Mouse (Mus musculus) midbrain, postnatal 0 days (tissue): ENCODE results near the gene Hist1h4i. TPM values are rescaled to one million over a fixed set of nuclear protein-coding genes. Genes with fewer than 3 reads are reported as not detected.
"Not testable (repeated sequence)": the region's sequence is repeated elsewhere in the genome, so short reads cannot be mapped to it uniquely, and the experiment has no call there.

ENCODE experiments used
- ATAC-seq: fragments of 200-750 bp; cut with Nextera tagmentation; 2 replicates; pipeline ENCODE4 v1.8.0; 2017; ENCODE audit warnings: moderate number of reproducible peaks, mild to moderate bottlenecking, moderate TSS enrichment, moderate library complexity; ENCODE audit not compliant: low FRiP score
- DNase-seq: peaks from one replicate; pipeline ENCODE4 v3.0.0-alpha.2; 2015; ENCODE audit warnings: low spot score
- H3K27ac ChIP-seq: fragments of 300-500 bp; sonication (generic); 2 replicates; pipeline ENCODE4 v1.5.1; 2014; ENCODE audit warnings: low read depth, mild to moderate bottlenecking, low read length, mixed read lengths
- H3K27me3 ChIP-seq: fragments of 300-500 bp; sonication (generic); 2 replicates; pipeline ENCODE4 v1.6.1; 2014; ENCODE audit warnings: low read length, control low read depth, mixed read lengths; ENCODE audit not compliant: insufficient read depth
- H3K36me3 ChIP-seq: fragments of 300-500 bp; sonication (generic); 2 replicates; pipeline ENCODE4 v1.6.1; 2014; ENCODE audit warnings: low read length, control low read depth, mixed read lengths; ENCODE audit not compliant: insufficient read depth
- H3K4me1 ChIP-seq: fragments of 300-500 bp; sonication (generic); 2 replicates; pipeline ENCODE4 v1.6.1; 2014; ENCODE audit warnings: mild to moderate bottlenecking, control low read depth, antibody characterized with exemption, low read length, mixed read lengths; ENCODE audit not compliant: insufficient read depth
- H3K4me2 ChIP-seq: fragments of 300-500 bp; sonication (generic); 2 replicates; pipeline ENCODE4 v1.6.1; 2014; ENCODE audit warnings: low read depth, mild to moderate bottlenecking, low read length, mixed read lengths; ENCODE audit not compliant: poor library complexity, severe bottlenecking
- H3K4me3 ChIP-seq: fragments of 300-500 bp; sonication (generic); 2 replicates; pipeline ENCODE4 v1.5.1; 2014; ENCODE audit warnings: low read depth, mild to moderate bottlenecking, low read length, moderate library complexity
- H3K9ac ChIP-seq: fragments of 300-500 bp; sonication (generic); replicated peaks from 2 replicates; pipeline ENCODE4 v1.6.1; 2014; ENCODE audit warnings: mild to moderate bottlenecking, low read length, moderate library complexity, mixed read lengths; ENCODE audit not compliant: poor library complexity, severe bottlenecking
- H3K9me3 ChIP-seq: fragments of 300-500 bp; sonication (generic); 2 replicates; pipeline ENCODE4 v1.6.1; 2016; ENCODE audit warnings: low read length, control low read depth
- CTCF ChIP-seq: IDR thresholded peaks from 2 replicates; pipeline ENCODE4 v1.5.1; 2016; ENCODE audit warnings: antibody characterized with exemption, mild to moderate bottlenecking
- WGBS: fragments of 180-500 bp; shearing (Covaris S2); extraction: QIAGEN DNeasy Blood & Tissue Kit; methylation state at CpG from one replicate; pipeline ENCODE4 v1.1.7; 2014; 5-methylcytosine and 5-hydroxymethylcytosine counted together
- polyA plus RNA-seq: library from polyadenylated mRNA; unstranded; fragments of >200 nt; fragmentation: Nextera tagmentation; extraction: Ambion mirVana; gene quantifications from 2 replicates; pipeline ENCODE4 v1.2.1, GENCODE M21; 2015
- total RNA-seq: library from RNA; depleted of rRNA; stranded (reverse); fragments of >200 nt; gene quantifications from 2 replicates; pipeline ENCODE4 v1.2.3, GENCODE M21; 2014; rRNA removed

Gene Hist1h4i
- total RNA-seq = 10.0 and 19.2 TPM in 2 replicates
- 2.2 and 2.5 TPM in 2 replicates for polyA plus RNA-seq

- H3K4me1 ChIP-seq = peaks cover 13% of the 10 kb centered on the region
- H3K36me3 ChIP-seq, H3K9me3 ChIP-seq, H3K9ac ChIP-seq, H3K27me3 ChIP-seq: not testable (repeated sequence)
- DNase-seq (peak; percentile 96), ATAC-seq (peak; percentile 52)
- 0 out of 2 replicates have a peak within 1 kb of the TSS, but pooled peaks have one; percentile 47 for H3K27ac ChIP-seq
- WGBS = under 1% methylated on average over 21 of the region's 27 CpGs
- peak within 1 kb of the TSS; percentile 59 for H3K4me2 ChIP-seq
- H3K4me3 ChIP-seq = peak within 1 kb of the TSS; percentile 36
Measured at GRCm38 (mm10) chr13:22041142-22041536, at the start of gene Hist1h4i. Gene Hist1h4i (minus strand): TSS chr13:22041362.

DNA sequence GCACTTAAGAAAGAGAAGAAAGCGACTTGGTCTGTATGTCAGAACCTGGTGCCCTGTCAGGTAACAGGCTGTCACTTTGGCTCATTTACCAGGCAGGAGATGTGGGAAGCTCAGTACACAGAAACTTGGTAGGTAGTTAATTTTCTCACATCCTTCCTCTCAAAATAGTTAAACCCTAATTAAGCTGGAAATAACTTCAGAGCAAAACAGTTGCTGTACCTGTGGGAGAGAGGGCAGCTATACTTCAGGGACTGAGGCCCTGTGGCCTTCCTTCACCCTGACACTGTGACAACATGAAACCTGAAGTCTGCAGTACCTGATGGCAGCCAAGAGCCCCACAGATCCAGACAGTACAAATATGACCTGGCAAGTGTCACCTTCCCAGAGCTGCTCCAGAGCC is 43.0 kb upstream of the Hist1h4i start, which contains the start of gene Vmn1r188:
Vmn1r188 (plus strand) TSS at position 301 of the 400 bp plus-strand sequence.
- H3K4me1 ChIP-seq, H3K27ac ChIP-seq, DNase-seq, H3K9ac ChIP-seq, H3K36me3 ChIP-seq, H3K9me3 ChIP-seq, H3K4me3 ChIP-seq, ATAC-seq, H3K4me2 ChIP-seq, H3K27me3 ChIP-seq: not testable (repeated sequence)
- WGBS = 91% methylated on average over 1 of the region's 1 CpGs

DNA sequence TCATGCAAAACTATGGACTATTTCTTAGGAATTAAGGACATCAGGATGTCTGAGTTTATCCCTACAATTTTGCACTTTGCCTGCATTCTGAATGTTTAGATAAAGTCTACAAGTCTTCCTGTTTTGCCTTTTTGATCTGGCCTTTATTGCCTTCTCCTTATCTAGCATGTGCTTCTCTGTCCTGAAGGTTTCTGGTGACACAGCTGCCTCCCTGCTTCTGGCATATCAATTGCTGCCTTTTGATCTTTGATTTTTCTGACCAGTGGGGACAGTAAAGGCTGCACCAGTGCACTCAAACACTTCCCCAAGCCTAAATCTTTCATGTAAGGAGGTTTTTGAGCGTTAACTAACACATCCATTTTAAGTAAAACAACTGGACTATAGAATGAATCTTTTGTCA is 22.3 kb upstream of the Hist1h4i start:
- H3K9ac ChIP-seq = no peak overlapping the region
- no peaks in the 10 kb centered on the region for H3K36me3 ChIP-seq
- H3K4me3 ChIP-seq = no peak overlapping the region
- no peaks in the 10 kb centered on the region for H3K27me3 ChIP-seq
- DNase-seq = no peak
- H3K4me2 ChIP-seq = no peak overlapping the region
- H3K27ac ChIP-seq = no peak overlapping the region
- no peaks in the 10 kb centered on the region for H3K9me3 ChIP-seq
- no peak for ATAC-seq
- no peak for TF ChIP-seq CTCF
- no peaks in the 10 kb centered on the region for H3K4me1 ChIP-seq
- 71% methylated on average over 1 of the region's 1 CpGs for WGBS

GRCm38 (mm10) chr13:22061422-22061821 is 20.3 kb upstream of the Hist1h4i start:
- ATAC-seq = no peak
- H3K9me3 ChIP-seq = no peaks in the 10 kb centered on the region
- H3K27ac ChIP-seq = no peak overlapping the region
- H3K4me3 ChIP-seq = no peak overlapping the region
- no peaks in the 10 kb centered on the region for H3K27me3 ChIP-seq
- 72% methylated on average over 1 of the region's 1 CpGs for WGBS
- no peaks in the 10 kb centered on the region for H3K36me3 ChIP-seq
- H3K4me2 ChIP-seq = no peak overlapping the region
- H3K4me1 ChIP-seq = no peaks in the 10 kb centered on the region
- DNase-seq = no peak
- TF ChIP-seq CTCF = no peak
- H3K9ac ChIP-seq = no peak overlapping the region

- no peaks in the 10 kb centered on the region for H3K9me3 ChIP-seq
- no peak overlapping the region for H3K9ac ChIP-seq
- ATAC-seq (no peak), DNase-seq (no peak)
- H3K27me3 ChIP-seq = no peaks in the 10 kb centered on the region
- WGBS = 98% methylated on average over 1 of the region's 1 CpGs
- no peaks in the 10 kb centered on the region for H3K36me3 ChIP-seq
- H3K27ac ChIP-seq = no peak overlapping the region
- H3K4me3 ChIP-seq = no peak overlapping the region
- TF ChIP-seq CTCF = no peak
- H3K4me1 ChIP-seq = no peaks in the 10 kb centered on the region
- no peak overlapping the region for H3K4me2 ChIP-seq
Measured at GRCm38 (mm10) chr13:22053754-22054153, 12.6 kb upstream of the Hist1h4i start.

DNA sequence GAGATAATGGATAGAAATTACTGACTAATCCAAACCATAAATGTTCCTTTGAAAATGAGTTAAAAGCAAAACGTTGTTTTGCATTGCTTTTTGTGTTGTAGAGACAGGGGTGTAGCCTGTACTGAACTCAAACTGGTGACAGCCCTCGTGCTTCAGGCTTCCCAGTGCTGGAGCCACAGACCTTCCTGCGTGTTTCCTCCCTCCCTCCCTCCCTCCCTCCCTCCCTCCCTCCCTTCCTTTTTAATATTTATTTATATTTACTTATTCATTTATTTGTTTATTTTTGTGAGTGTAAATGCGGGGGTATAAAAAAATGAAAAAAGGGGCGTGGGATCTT is 10.3 kb upstream of the Hist1h4i start:
- Histone ChIP-seq H3K27me3 (no peaks in the 10 kb centered on the region), H3K9me3 (no peaks in the 10 kb centered on the region), H3K4me2 (peak overlapping the region; percentile 60), H3K36me3 (no peaks in the 10 kb centered on the region), H3K9ac (peak overlapping the region; percentile 69), H3K4me1 (no peaks in the 10 kb centered on the region), H3K4me3 (peak overlapping the region; percentile 55), H3K27ac (peak overlapping the region; percentile 86)
- 16% methylated on average over 5 of the region's 5 CpGs for WGBS
- TF ChIP-seq CTCF = no peak
- 0 out of 2 replicates have a peak, but pooled peaks have one; percentile 14 for ATAC-seq
- no peak for DNase-seq
